Mouse (Mus musculus): ENCODE data around the gene Gm4214.
"Not testable (repeated sequence)": the region's sequence is repeated elsewhere in the genome, so short reads cannot be mapped to it uniquely, and the experiment has no call there.

Gm4214 gene

DNA sequence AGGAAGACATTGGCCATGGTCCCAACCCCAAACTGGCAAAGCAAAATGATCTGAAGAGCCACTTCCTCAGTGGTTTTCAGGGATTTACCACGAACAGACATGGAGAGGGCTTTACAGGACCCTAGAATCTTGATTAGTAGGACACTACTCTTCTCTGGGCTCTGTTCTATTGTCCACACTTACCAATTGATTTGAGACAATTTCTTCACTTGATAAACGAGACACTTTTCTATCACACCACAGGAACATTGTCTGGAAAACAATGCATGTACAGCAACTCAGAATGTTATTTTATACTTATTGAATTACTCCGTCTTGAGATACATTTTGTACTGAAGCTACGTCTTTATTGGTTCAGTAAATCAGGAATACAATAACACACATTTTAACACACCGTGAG, at the start of gene Gm4214:
Gene Gm4214, minus strand, starts transcription at position 101 of the 400 bp plus-strand sequence.
- DNase-seq (ENCODE audit: low spot score in 2 of 2): not testable (repeated sequence)

DNA sequence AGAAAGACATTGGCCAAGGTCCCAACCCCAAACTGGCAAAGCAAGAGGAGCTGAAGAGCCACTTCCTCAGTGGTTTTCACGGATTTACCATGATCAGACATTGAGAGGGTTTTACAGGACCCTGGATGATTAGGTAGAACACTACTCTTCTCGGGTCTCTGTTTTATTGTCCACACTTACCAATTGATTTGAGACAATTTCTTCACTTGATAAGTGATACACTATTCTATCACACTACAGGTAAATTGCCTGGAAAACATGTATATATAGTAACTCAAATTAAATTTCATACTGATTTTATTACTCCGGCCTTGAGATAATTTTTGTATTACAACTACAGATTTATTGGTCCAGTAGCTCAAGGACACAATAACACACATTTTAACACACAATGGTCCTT, 35.4 kb upstream of the Gm4214 start, which contains the start of gene Gm4216:
Gene Gm4216, minus strand, starts transcription at position 101 of the 400 bp plus-strand sequence.
- not testable (repeated sequence) for DNase-seq (ENCODE audit: low spot score in 2 of 2)

Measured in spleen, postnatal 4 days (tissue).